Comparison of ENCODE assay signal across 8 mouse cellular contexts in genomic region chr6:117880394-117880838, GRCm38 (mm10). TPM values are rescaled to one million over a fixed set of nuclear protein-coding genes. Genes with fewer than 3 reads are reported as not detected.
DNase-seq lines count a peak whose midpoint lies in the region; ATAC-seq and TF ChIP-seq lines count a peak whose summit lies in the region.

No protein-coding gene starts in this region.

- TF ChIP-seq CTCF in gastrocnemius, adult 2 months (IDR thresholded peaks at IDR 0.05) = no peak
- TF ChIP-seq CTCF in CH12.LX (conservative IDR thresholded peaks at IDR 0.05 in 1 of 2, IDR thresholded peaks at IDR 0.05 in 1 of 2; ENCODE audit: low read depth in 2 of 2, low read length in 2 of 2) = no peak
- no peak for TF ChIP-seq CTCF in forebrain, postnatal 0 days (IDR thresholded peaks at IDR 0.05; ENCODE audit: low read depth)

- dilution Hi-C loops in CH12.LX (cut with MboI; ENCODE audit: extremely low pct_ligation_motif_present, extremely low pct_unique_long_range_greater_than_20kb, low sequenced_read_pairs) = no loop called here

- intact Hi-C loops in gastrocnemius, adult 2 months (cut with DNase I) = loop anchor here (1.0 kb wide), 1 partner anchor 26 kb away; no protein-coding TSS in a partner anchor

- H3K36me3 ChIP-seq in CH12.LX (replicated peaks in 1 of 2; ENCODE audit: control insufficient read depth in 1 of 2, insufficient read depth in 1 of 2, low read length in 1 of 2) = peaks cover 0 to 6% of the 10 kb centered on the region in 2 experiments
- no peaks in the 10 kb centered on the region for H3K36me3 ChIP-seq in forebrain, postnatal 0 days (ENCODE audit: insufficient read depth)
- H3K36me3 ChIP-seq in liver, embryonic 16.5 days (ENCODE audit: control insufficient read depth, insufficient read depth) = no peaks in the 10 kb centered on the region

- H3K9ac ChIP-seq in CH12.LX (ENCODE audit: insufficient read depth, low read depth) = peak overlapping the region; percentile 60
- H3K9ac ChIP-seq in forebrain, postnatal 0 days = peak overlapping the region; percentile 68; the same call in 1 of the 2 replicates
- peak overlapping the region; percentile 75 for H3K9ac ChIP-seq in liver, embryonic 16.5 days (ENCODE audit: low read depth, low read length)

- no peak for DNase-seq in gastrocnemius, adult 2 months
- DNase-seq in gastrocnemius, postnatal 25 days = no peak
- peak; percentile 35 for DNase-seq in CH12.LX (ENCODE audit: extremely low read depth)
- peak; percentile 12 for DNase-seq in forebrain, postnatal 0 days
- DNase-seq in ovary, postnatal 14 days (ENCODE audit: low spot score) = no peak
- no peak for DNase-seq in thymus, postnatal 36 days
- DNase-seq in spleen, postnatal 36 days (ENCODE audit: low spot score in 2 of 2) = no peak

- 30% methylated on average over 3 of the region's 3 CpGs for WGBS in forebrain, postnatal 0 days
- 27% methylated on average over 3 of the region's 3 CpGs for WGBS in liver, embryonic 16.5 days (ENCODE audit: insufficient replicate concordance)

- in situ Hi-C loops in CH12.LX (cut with MboI; ENCODE audit: low pct_ligation_motif_present, low pct_unique_long_range_greater_than_20kb, low sequenced_read_pairs) = loop anchor here (5.0 kb wide), 1 partner anchor 37 kb away; no protein-coding TSS in a partner anchor

- peak overlapping the region; percentile 72 for H3K4me3 ChIP-seq in gastrocnemius, adult 2 months
- peak overlapping the region; percentile 46 to 83 (median 66) for H3K4me3 ChIP-seq in CH12.LX (replicated peaks in 1 of 3; ENCODE audit: low read depth in 2 of 3, low read length in 2 of 3, poor library complexity in 1 of 3)
- peak overlapping the region; percentile 53 for H3K4me3 ChIP-seq in forebrain, postnatal 0 days (ENCODE audit: low read depth, low read length)
- peak overlapping the region; percentile 68 for H3K4me3 ChIP-seq in liver, embryonic 16.5 days (ENCODE audit: low read depth, low read length)

- no peak; the same call in 1 of the 2 replicates for TF ChIP-seq EP300 in CH12.LX (IDR thresholded peaks at IDR 0.05; ENCODE audit: low read length)

- TF ChIP-seq POLR2A in CH12.LX (IDR thresholded peaks at IDR 0.05; ENCODE audit: low read depth, low read length) = no peak

- peaks cover 3 to 26% of the 10 kb centered on the region in 2 experiments; a peak in 2 of 4 replicates for H3K4me1 ChIP-seq in CH12.LX (ENCODE audit: control insufficient read depth in 1 of 2, insufficient read depth in 2 of 2)
- peaks cover 3% of the 10 kb centered on the region for H3K4me1 ChIP-seq in forebrain, postnatal 0 days (ENCODE audit: insufficient read depth)
- peaks cover 22% of the 10 kb centered on the region for H3K4me1 ChIP-seq in liver, embryonic 16.5 days (ENCODE audit: control insufficient read depth, low read depth, low read length)

- peak overlapping the region; percentile 100 for H3K27ac ChIP-seq in gastrocnemius, adult 2 months
- H3K27ac ChIP-seq in CH12.LX (ENCODE audit: insufficient read depth, low read depth) = peak overlapping the region; percentile 50; the same call in 1 of the 2 replicates
- peak overlapping the region; percentile 98 for H3K27ac ChIP-seq in forebrain, postnatal 0 days (ENCODE audit: low read depth, low read length)
- peak overlapping the region; percentile 84 for H3K27ac ChIP-seq in liver, embryonic 16.5 days (ENCODE audit: low read length)

- TF ChIP-seq RAD21 in CH12.LX (IDR thresholded peaks at IDR 0.05; ENCODE audit: low read depth, low read length) = no peak

- no peaks in the 10 kb centered on the region for H3K27me3 ChIP-seq in CH12.LX (replicated peaks)
- no peaks in the 10 kb centered on the region for H3K27me3 ChIP-seq in forebrain, postnatal 0 days (ENCODE audit: insufficient read depth, low read length)
- no peaks in the 10 kb centered on the region for H3K27me3 ChIP-seq in liver, embryonic 16.5 days (ENCODE audit: control insufficient read depth, insufficient read depth, low read depth, low read length)

- ATAC-seq in forebrain, postnatal 0 days = no peak
- ATAC-seq in liver, embryonic 16.5 days (ENCODE audit: low read depth) = no peak

- H3K9me3 ChIP-seq in CH12.LX (replicated peaks; ENCODE audit: low read length) = no peaks in the 10 kb centered on the region
- H3K9me3 ChIP-seq in forebrain, postnatal 0 days (ENCODE audit: low read length) = no peaks in the 10 kb centered on the region
- H3K9me3 ChIP-seq in liver, embryonic 16.5 days (replicated peaks; ENCODE audit: control insufficient read depth, low read length) = no peaks in the 10 kb centered on the region

- peak overlapping the region; percentile 87 for H3K4me2 ChIP-seq in CH12.LX (ENCODE audit: insufficient read depth, low read depth, poor library complexity, severe bottlenecking)
- H3K4me2 ChIP-seq in forebrain, postnatal 0 days (ENCODE audit: low read depth) = peak overlapping the region; percentile 62
- H3K4me2 ChIP-seq in liver, embryonic 16.5 days (ENCODE audit: low read depth, low read length) = peak overlapping the region; percentile 80

- no peaks in the 10 kb centered on the region for H3K79me2 ChIP-seq in CH12.LX (replicated peaks; ENCODE audit: control insufficient read depth, extremely low read depth, insufficient read depth, poor library complexity, severe bottlenecking)

TF ChIP-seq in CH12.LX, 34 proteins besides CTCF, POLR2A, EP300 and RAD21:
- TF ChIP-seq NRF1 (IDR thresholded peaks at IDR 0.05; ENCODE audit: low read depth, low read length) (no peak), E2F4 (IDR thresholded peaks at IDR 0.05; ENCODE audit: insufficient replicate concordance, low read depth, low read length) (0 out of 2 replicates have a peak, but pooled peaks have one; percentile 25), SIN3A (IDR thresholded peaks at IDR 0.05; ENCODE audit: low read length) (no peak), RCOR1 (conservative IDR thresholded peaks at IDR 0.05; ENCODE audit: low read depth, low read length) (no peak), HCFC1 (IDR thresholded peaks at IDR 0.05; ENCODE audit: low read depth, low read length) (no peak), NELFE (IDR thresholded peaks at IDR 0.05; ENCODE audit: low read depth, low read length) (no peak)

RNA-seq across cellular contexts. Expression of gene Zfp239, which starts 18.5 kb away (rescaled TPM):
- total RNA-seq in gastrocnemius, adult 2 months (2021) = under 1 TPM; 0.59 to 0.75 TPM
- total RNA-seq in gastrocnemius, postnatal 25 days (2021) = under 1 TPM; 0.40 to 0.90 TPM
- total RNA-seq in CH12.LX (2012; rRNA removed) = 13.1 and 16.2 TPM in 2 replicates
- 19.6 and 20.4 TPM in 2 replicates for total RNA-seq in CH12.LX (2014; rRNA removed)
- 15.1 and 16.6 TPM in 2 replicates for polyA plus RNA-seq in CH12.LX (2012; ENCODE audit: insufficient read length, low read depth)
- 24.2 and 24.8 TPM in 2 replicates for total RNA-seq in forebrain, postnatal 0 days (2014; rRNA removed)
- 16.2 and 16.5 TPM in 2 replicates for polyA plus RNA-seq in forebrain, postnatal 0 days (2015; fragmentation: Nextera tagmentation; extraction: Ambion mirVana)
- polyA plus RNA-seq in liver, embryonic 16.5 days (2015; fragmentation: Nextera tagmentation; extraction: Ambion mirVana) = 1.7 and 2.3 TPM in 2 replicates

RNA-seq across cellular contexts. Expression of gene Hnrnpf, which starts 19.7 kb away (rescaled TPM):
- 100 to 1,000 TPM; 104 to 108 TPM for total RNA-seq in gastrocnemius, adult 2 months (2021)
- 10 to 100 TPM; 94.4 to 97.4 TPM for total RNA-seq in gastrocnemius, postnatal 25 days (2021)
- total RNA-seq in CH12.LX (2012; rRNA removed) = 598 and 821 TPM in 2 replicates
- 1,196 and 1,374 TPM in 2 replicates for total RNA-seq in CH12.LX (2014; rRNA removed)
- polyA plus RNA-seq in CH12.LX (2012; ENCODE audit: insufficient read length, low read depth) = 790 and 847 TPM in 2 replicates
- total RNA-seq in forebrain, postnatal 0 days (2014; rRNA removed) = 236 TPM in 2 replicates
- polyA plus RNA-seq in forebrain, postnatal 0 days (2015; fragmentation: Nextera tagmentation; extraction: Ambion mirVana) = 216 and 225 TPM in 2 replicates
- polyA plus RNA-seq in liver, embryonic 16.5 days (2015; fragmentation: Nextera tagmentation; extraction: Ambion mirVana) = 420 and 472 TPM in 2 replicates

RNA-seq across cellular contexts. Expression of gene Zfp637, which starts 39.4 kb away (rescaled TPM):
- total RNA-seq in gastrocnemius, adult 2 months (2021) = 10 to 100 TPM; 39.9 to 42.3 TPM
- 10 to 100 TPM; 36.1 to 36.6 TPM for total RNA-seq in gastrocnemius, postnatal 25 days (2021)
- total RNA-seq in CH12.LX (2012; rRNA removed) (19.7 and 21.7 TPM in 2 replicates), CH12.LX (2014; rRNA removed) (18.7 and 21.3 TPM in 2 replicates)
- 11.9 and 12.5 TPM in 2 replicates for polyA plus RNA-seq in CH12.LX (2012; ENCODE audit: insufficient read length, low read depth)
- total RNA-seq in forebrain, postnatal 0 days (2014; rRNA removed) = 120 and 129 TPM in 2 replicates
- 145 and 152 TPM in 2 replicates for polyA plus RNA-seq in forebrain, postnatal 0 days (2015; fragmentation: Nextera tagmentation; extraction: Ambion mirVana)
- 28.9 and 30.6 TPM in 2 replicates for polyA plus RNA-seq in liver, embryonic 16.5 days (2015; fragmentation: Nextera tagmentation; extraction: Ambion mirVana)

RNA-seq across cellular contexts. Expression of gene Fxyd4, which starts 57.1 kb away (rescaled TPM):
- total RNA-seq in gastrocnemius, adult 2 months (2021) = not detected
- total RNA-seq in gastrocnemius, postnatal 25 days (2021) = not detected
- total RNA-seq in CH12.LX (2012; rRNA removed) (not detected in 2 replicates), CH12.LX (2014; rRNA removed) (not detected in 2 replicates)
- polyA plus RNA-seq in CH12.LX (2012; ENCODE audit: insufficient read length, low read depth) = 0.55 TPM in 1 of 2 replicates, not detected in the other
- not detected in 2 replicates for total RNA-seq in forebrain, postnatal 0 days (2014; rRNA removed)
- 0.33 and 0.47 TPM in 2 replicates for polyA plus RNA-seq in forebrain, postnatal 0 days (2015; fragmentation: Nextera tagmentation; extraction: Ambion mirVana)
- 0.30 TPM in 1 of 2 replicates, not detected in the other for polyA plus RNA-seq in liver, embryonic 16.5 days (2015; fragmentation: Nextera tagmentation; extraction: Ambion mirVana)

Comparison
In these comparisons a context has a peak if more than half of its experiments do, and no peak if none do; other contexts are left out.
1. DNase-seq: peak in CH12.LX (single experiment) and forebrain, postnatal 0 days (single experiment); none in gastrocnemius, adult 2 months (single experiment), gastrocnemius, postnatal 25 days (single experiment), ovary, postnatal 14 days (single experiment), thymus, postnatal 36 days (0 of 2) and spleen, postnatal 36 days (0 of 2).
2. H3K27ac ChIP-seq: peak in every context shown above with its lines; median percentile 100 in gastrocnemius, adult 2 months; 98 in forebrain, postnatal 0 days; 84 in liver, embryonic 16.5 days; 50 in CH12.LX.
3. RNA of gene Zfp239, which starts 18.5 kb away (total RNA-seq): 24.2 to 24.8 TPM in forebrain, postnatal 0 days and 13.1 to 20.4 TPM in CH12.LX; 0.40 to 0.90 TPM in gastrocnemius, postnatal 25 days and 0.59 to 0.75 TPM in gastrocnemius, adult 2 months; every median in the first group is over 4 times any median in the second.
4. Peak in every context shown above with its lines, with median percentiles within 50 percentile points of each other: H3K4me3 ChIP-seq, H3K4me2 ChIP-seq and H3K9ac ChIP-seq.